Mouse (Mus musculus) lung, adult 2 months (tissue): Measurements from ENCODE around the gene Tmem237.

Experiments
- CTCF ChIP-seq: fragments of 200-500 bp; IDR thresholded peaks from 2 replicates; pipeline ENCODE4 v1.5.1; 2011; ENCODE audit warnings: mild to moderate bottlenecking, low read length, control low read depth; ENCODE audit not compliant: insufficient read depth
- POLR2A ChIP-seq: fragments of 200-500 bp; IDR thresholded peaks from 2 replicates; pipeline ENCODE4 v1.6.1; 2011; ENCODE audit warnings: low read depth, mild to moderate bottlenecking, control low read depth, low read length, borderline replicate concordance; ENCODE audit errors: extremely low read depth

GRCm38 (mm10) chr1:59063697-59064096 is 56.5 kb downstream of the Tmem237 start:
- TF ChIP-seq POLR2A, result no peak
- no peak for TF ChIP-seq CTCF
